Mouse (Mus musculus) left cerebral cortex, postnatal 25 days (tissue): ENCODE measurements around the gene Igsf11. TPM values are rescaled to one million over a fixed set of nuclear protein-coding genes. Genes with fewer than 3 reads are reported as not detected.

Source experiments
- DNase-seq, 2 experiments: peaks; one replicate each; pipeline ENCODE4 v3.0.0; 2022; ENCODE audit warnings: low spot score in 2 of 2, mixed read lengths in 1 of 2
- intact Hi-C: fragments of 180-260 bp; cut with DNase I; formaldehyde crosslinking; loops from one replicate; pipeline ENCODE4 v1.15.1; 2025
- total RNA-seq, 2 experiments: library from RNA; stranded (reverse); gene quantifications; 2 replicates each; pipeline ENCODE4 v1.2.3; 2021

The Igsf11 gene
- total RNA-seq, result 10 to 100 TPM; 38.3 to 46.5 TPM

GRCm38 (mm10) chr16:38892371-38892770 is at the start of gene Igsf11:
Gene Igsf11, plus strand, starts transcription at chr16:38892671.
- intact Hi-C loops, result no loop called here
- DNase-seq, result no peak

GRCm38 (mm10) chr16:38858120-38858749 is 34.2 kb upstream of the Igsf11 start:
- DNase-seq, result peak; percentile 29 to 33
- intact Hi-C loops, result loop anchor here (1.0 kb wide), 2 partner anchors 191 to 195 kb away; no protein-coding TSS in a partner anchor

GRCm38 (mm10) chr16:38860548-38860947 is 31.9 kb upstream of the Igsf11 start:
- intact Hi-C loops, result no loop called here
- DNase-seq, result no peak

GRCm38 (mm10) chr16:38864358-38864757 is 28.1 kb upstream of the Igsf11 start:
- intact Hi-C loops, result no loop called here
- DNase-seq, result no peak

GRCm38 (mm10) chr16:38873231-38873630 is 19.2 kb upstream of the Igsf11 start:
- intact Hi-C loops, result no loop called here
- DNase-seq, result peak; percentile 17 to 76

- intact Hi-C loops, result no loop called here
- peak; percentile 56 to 90 for DNase-seq
Measured at GRCm38 (mm10) chr16:38874481-38874880, 18.0 kb upstream of the Igsf11 start.

- intact Hi-C loops, result no loop called here
- no peak for DNase-seq
Measured at GRCm38 (mm10) chr16:38898816-38899425, 6.5 kb downstream of the Igsf11 start.

- intact Hi-C loops, result no loop called here
- no peak for DNase-seq
Measured at GRCm38 (mm10) chr16:38900024-38900423, 7.6 kb downstream of the Igsf11 start.

GRCm38 (mm10) chr16:38902111-38902778 is 9.8 kb downstream of the Igsf11 start:
- peak; percentile 90 to 91 for DNase-seq
- intact Hi-C loops, result loop anchor here (2.0 kb wide), 4 partner anchors 45 to 151 kb away; no protein-coding TSS in a partner anchor

- DNase-seq, result no peak
- intact Hi-C loops, result loop anchor here (2.0 kb wide), 4 partner anchors 44 to 150 kb away; no protein-coding TSS in a partner anchor
Measured at GRCm38 (mm10) chr16:38903020-38903419, 10.5 kb downstream of the Igsf11 start.

- intact Hi-C loops, result loop anchor here (2.0 kb wide), 1 partner anchor 17 kb away; no protein-coding TSS in a partner anchor
- DNase-seq, result no peak
Measured at GRCm38 (mm10) chr16:38904202-38904601, 11.7 kb downstream of the Igsf11 start.

GRCm38 (mm10) chr16:38905911-38906310 is 13.4 kb downstream of the Igsf11 start:
- no peak for DNase-seq
- intact Hi-C loops, result loop anchor here (2.0 kb wide), 1 partner anchor 15 kb away; no protein-coding TSS in a partner anchor

GRCm38 (mm10) chr16:38908304-38908703 is 15.8 kb downstream of the Igsf11 start:
- DNase-seq, result no peak
- intact Hi-C loops, result no loop called here

GRCm38 (mm10) chr16:38909506-38909905 is 17.0 kb downstream of the Igsf11 start:
- DNase-seq, result no peak
- intact Hi-C loops, result no loop called here

- intact Hi-C loops, result no loop called here
- DNase-seq, result no peak
Measured at GRCm38 (mm10) chr16:38910088-38910487, 17.6 kb downstream of the Igsf11 start.

GRCm38 (mm10) chr16:38915451-38915850 is 23.0 kb downstream of the Igsf11 start:
- intact Hi-C loops, result loop anchor here (5.0 kb wide), 1 partner anchor 67 kb away; no protein-coding TSS in a partner anchor
- no peak for DNase-seq

- intact Hi-C loops, result loop anchor here (5.0 kb wide), 1 partner anchor 66 kb away; no protein-coding TSS in a partner anchor
- DNase-seq, result no peak
Measured at GRCm38 (mm10) chr16:38916053-38916786, 23.7 kb downstream of the Igsf11 start.

- DNase-seq, result no peak
- intact Hi-C loops, result loop anchor here (5.0 kb wide), 1 partner anchor 65 kb away; no protein-coding TSS in a partner anchor
Measured at GRCm38 (mm10) chr16:38916885-38917284, 24.4 kb downstream of the Igsf11 start.

- intact Hi-C loops, result loop anchor here (5.0 kb wide), 1 partner anchor 64 kb away; no protein-coding TSS in a partner anchor
- peak in 1 of 2 experiments; percentile 80 for DNase-seq
Measured at GRCm38 (mm10) chr16:38918121-38918520, 25.6 kb downstream of the Igsf11 start.
